Mouse (Mus musculus) lung, adult 2 months (tissue): ENCODE results near the gene Vps37c.

Experiments
- CTCF ChIP-seq: fragments of 200-500 bp; IDR thresholded peaks from 2 replicates; pipeline ENCODE4 v1.5.1; 2011; ENCODE audit warnings: mild to moderate bottlenecking, low read length, control low read depth; ENCODE audit not compliant: insufficient read depth
- POLR2A ChIP-seq: fragments of 200-500 bp; IDR thresholded peaks from 2 replicates; pipeline ENCODE4 v1.6.1; 2011; ENCODE audit warnings: low read depth, mild to moderate bottlenecking, control low read depth, low read length, borderline replicate concordance; ENCODE audit errors: extremely low read depth

DNA sequence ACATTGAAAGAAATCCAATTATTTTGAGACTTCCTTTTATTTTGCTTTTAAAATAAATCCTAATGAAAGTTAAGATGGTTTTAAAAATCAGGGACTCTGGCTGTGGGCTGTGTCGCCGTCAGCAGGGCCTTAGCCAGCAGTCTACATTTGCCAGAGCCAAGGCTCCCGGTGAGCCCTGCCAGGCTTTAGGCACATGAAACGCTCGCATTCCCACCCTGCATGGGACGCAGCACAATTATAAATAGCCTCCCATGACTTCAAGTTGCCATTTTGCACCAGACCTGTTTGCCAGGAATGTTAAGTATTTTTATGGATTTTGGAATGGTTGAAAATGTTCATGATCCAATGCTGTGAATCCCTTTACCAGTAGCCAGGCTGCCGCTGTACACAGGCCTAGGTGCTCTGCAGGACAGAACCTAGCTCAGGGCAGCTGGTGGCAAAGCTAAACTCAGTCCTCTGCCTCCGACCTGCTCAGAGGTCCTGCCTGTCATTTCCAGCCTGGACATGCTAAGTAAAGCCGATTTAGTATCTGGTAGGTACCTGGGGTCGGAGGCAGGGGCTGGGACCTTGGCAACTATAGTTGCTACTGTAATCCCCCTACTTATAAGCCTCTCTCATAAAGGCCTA lies 45.1 kb downstream of the Vps37c start:
- TF ChIP-seq CTCF (no peak), POLR2A (no peak)
